Mouse (Mus musculus) midbrain, postnatal 0 days (tissue): Measurements from ENCODE around the gene Rnd2. TPM values are rescaled to one million over a fixed set of nuclear protein-coding genes. Genes with fewer than 3 reads are reported as not detected.

ENCODE experiments used
- ATAC-seq: fragments of 200-750 bp; cut with Nextera tagmentation; 2 replicates; pipeline ENCODE4 v1.8.0; 2017; ENCODE audit warnings: moderate number of reproducible peaks, mild to moderate bottlenecking, moderate TSS enrichment, moderate library complexity; ENCODE audit not compliant: low FRiP score
- DNase-seq: peaks from one replicate; pipeline ENCODE4 v3.0.0-alpha.2; 2015; ENCODE audit warnings: low spot score
- H3K27ac ChIP-seq: fragments of 300-500 bp; sonication (generic); 2 replicates; pipeline ENCODE4 v1.5.1; 2014; ENCODE audit warnings: low read depth, mild to moderate bottlenecking, low read length, mixed read lengths
- H3K27me3 ChIP-seq: fragments of 300-500 bp; sonication (generic); 2 replicates; pipeline ENCODE4 v1.6.1; 2014; ENCODE audit warnings: low read length, control low read depth, mixed read lengths; ENCODE audit not compliant: insufficient read depth
- H3K36me3 ChIP-seq: fragments of 300-500 bp; sonication (generic); 2 replicates; pipeline ENCODE4 v1.6.1; 2014; ENCODE audit warnings: low read length, control low read depth, mixed read lengths; ENCODE audit not compliant: insufficient read depth
- H3K4me1 ChIP-seq: fragments of 300-500 bp; sonication (generic); 2 replicates; pipeline ENCODE4 v1.6.1; 2014; ENCODE audit warnings: mild to moderate bottlenecking, control low read depth, antibody characterized with exemption, low read length, mixed read lengths; ENCODE audit not compliant: insufficient read depth
- H3K4me2 ChIP-seq: fragments of 300-500 bp; sonication (generic); 2 replicates; pipeline ENCODE4 v1.6.1; 2014; ENCODE audit warnings: low read depth, mild to moderate bottlenecking, low read length, mixed read lengths; ENCODE audit not compliant: poor library complexity, severe bottlenecking
- H3K4me3 ChIP-seq: fragments of 300-500 bp; sonication (generic); 2 replicates; pipeline ENCODE4 v1.5.1; 2014; ENCODE audit warnings: low read depth, mild to moderate bottlenecking, low read length, moderate library complexity
- H3K9ac ChIP-seq: fragments of 300-500 bp; sonication (generic); replicated peaks from 2 replicates; pipeline ENCODE4 v1.6.1; 2014; ENCODE audit warnings: mild to moderate bottlenecking, low read length, moderate library complexity, mixed read lengths; ENCODE audit not compliant: poor library complexity, severe bottlenecking
- H3K9me3 ChIP-seq: fragments of 300-500 bp; sonication (generic); 2 replicates; pipeline ENCODE4 v1.6.1; 2016; ENCODE audit warnings: low read length, control low read depth
- CTCF ChIP-seq: IDR thresholded peaks from 2 replicates; pipeline ENCODE4 v1.5.1; 2016; ENCODE audit warnings: antibody characterized with exemption, mild to moderate bottlenecking
- WGBS: fragments of 180-500 bp; shearing (Covaris S2); extraction: QIAGEN DNeasy Blood & Tissue Kit; methylation state at CpG from one replicate; pipeline ENCODE4 v1.1.7; 2014; 5-methylcytosine and 5-hydroxymethylcytosine counted together
- polyA plus RNA-seq: library from polyadenylated mRNA; unstranded; fragments of >200 nt; fragmentation: Nextera tagmentation; extraction: Ambion mirVana; gene quantifications from 2 replicates; pipeline ENCODE4 v1.2.1, GENCODE M21; 2015
- total RNA-seq: library from RNA; depleted of rRNA; stranded (reverse); fragments of >200 nt; gene quantifications from 2 replicates; pipeline ENCODE4 v1.2.3, GENCODE M21; 2014

Rnd2 gene
- total and polyA plus RNA-seq, 2 experiments from 2014 or later, result 90.5 to 104 TPM

DNA sequence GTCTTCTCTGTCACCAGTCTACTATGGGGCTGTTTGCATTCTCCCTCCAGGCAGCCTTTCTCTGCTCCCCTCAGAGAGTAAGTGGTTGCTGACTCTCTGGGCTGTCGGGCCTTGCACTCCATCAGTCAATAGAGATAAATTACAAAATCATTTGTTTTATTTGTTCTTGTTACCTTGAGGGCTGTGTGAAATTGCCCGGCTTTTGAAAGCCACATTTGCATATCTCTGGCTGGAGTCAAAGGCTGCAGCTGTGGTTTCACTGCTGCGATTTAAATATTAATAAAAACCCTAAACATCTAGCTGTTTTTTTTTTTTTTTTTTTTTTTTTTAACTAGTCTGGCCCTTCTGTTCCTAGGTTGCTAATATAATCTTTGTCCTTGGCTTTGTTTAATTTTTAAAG, 19.0 kb downstream of the Rnd2 start:
- Histone ChIP-seq H3K4me1 (no peaks in the 10 kb centered on the region), H3K4me3 (no peak overlapping the region), H3K27me3 (no peaks in the 10 kb centered on the region), H3K9ac (no peak overlapping the region), H3K36me3 (no peaks in the 10 kb centered on the region), H3K9me3 (no peaks in the 10 kb centered on the region), H3K4me2 (no peak overlapping the region), H3K27ac (no peak overlapping the region)
- DNase-seq (no peak), ATAC-seq (no peak)
- no peak for TF ChIP-seq CTCF
- WGBS, result 20% methylated on average over 3 of the region's 3 CpGs

- Histone ChIP-seq H3K27me3 (no peaks in the 10 kb centered on the region), H3K4me3 (no peak overlapping the region), H3K4me2 (no peak overlapping the region), H3K9ac (no peak overlapping the region), H3K9me3 (no peaks in the 10 kb centered on the region), H3K27ac (no peak overlapping the region), H3K36me3 (no peaks in the 10 kb centered on the region), H3K4me1 (no peaks in the 10 kb centered on the region)
- no peak for DNase-seq
- no peak for ATAC-seq
- no peak for TF ChIP-seq CTCF
- 64% methylated on average over 6 of the region's 6 CpGs for WGBS
These were observed 19.4 kb downstream of the Rnd2 start for GRCm38 (mm10) chr11:101484245-101484644.

- no peak overlapping the region for H3K9ac ChIP-seq
- WGBS, result 87% methylated on average over 7 of the region's 7 CpGs
- no peak for TF ChIP-seq CTCF
- DNase-seq (no peak), ATAC-seq (no peak)
- no peak overlapping the region for H3K27ac ChIP-seq
- H3K4me3 ChIP-seq, result no peak overlapping the region
- H3K4me2 ChIP-seq, result no peak overlapping the region
- H3K36me3 ChIP-seq, result no peaks in the 10 kb centered on the region
- H3K4me1 ChIP-seq, result no peaks in the 10 kb centered on the region
- no peaks in the 10 kb centered on the region for H3K27me3 ChIP-seq
- H3K9me3 ChIP-seq, result no peaks in the 10 kb centered on the region
These were observed 20.0 kb downstream of the Rnd2 start for GRCm38 (mm10) chr11:101484814-101485213.

DNA sequence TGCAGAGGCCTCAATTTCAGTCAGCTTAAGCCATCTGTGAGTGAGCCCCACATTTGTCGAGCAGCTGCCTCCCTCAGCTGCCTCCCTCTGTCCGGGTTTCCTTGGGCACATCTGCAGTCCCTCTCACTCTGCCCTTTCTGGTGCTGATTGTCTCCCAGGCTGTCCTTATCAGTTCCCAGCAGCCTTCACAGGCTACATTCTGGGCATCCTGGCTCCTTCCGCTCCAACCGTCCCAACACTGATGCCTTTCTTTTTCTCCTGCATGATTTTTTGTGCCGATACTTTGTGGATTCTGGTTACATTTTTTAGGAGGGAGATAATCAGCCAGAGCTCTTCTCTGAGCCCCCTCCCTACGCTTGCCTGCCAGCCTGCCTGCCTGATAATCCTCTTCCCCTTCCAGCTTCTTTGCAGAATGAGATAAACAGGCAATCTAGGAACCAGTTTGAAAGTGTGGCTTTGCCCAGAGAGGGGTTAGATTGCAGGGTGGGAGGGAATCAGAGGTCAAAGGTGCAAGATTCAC, 20.8 kb downstream of the Rnd2 start:
- no peaks in the 10 kb centered on the region for H3K36me3 ChIP-seq
- no peak for DNase-seq
- no peak overlapping the region for H3K27ac ChIP-seq
- no peak for ATAC-seq
- no peaks in the 10 kb centered on the region for H3K9me3 ChIP-seq
- no peaks in the 10 kb centered on the region for H3K27me3 ChIP-seq
- H3K4me1 ChIP-seq, result no peaks in the 10 kb centered on the region
- 34% methylated on average over 6 of the region's 6 CpGs for WGBS
- no peak overlapping the region for H3K4me2 ChIP-seq
- H3K4me3 ChIP-seq, result no peak overlapping the region
- TF ChIP-seq CTCF, result no peak
- no peak overlapping the region; the same call in 1 of the 2 replicates for H3K9ac ChIP-seq

DNA sequence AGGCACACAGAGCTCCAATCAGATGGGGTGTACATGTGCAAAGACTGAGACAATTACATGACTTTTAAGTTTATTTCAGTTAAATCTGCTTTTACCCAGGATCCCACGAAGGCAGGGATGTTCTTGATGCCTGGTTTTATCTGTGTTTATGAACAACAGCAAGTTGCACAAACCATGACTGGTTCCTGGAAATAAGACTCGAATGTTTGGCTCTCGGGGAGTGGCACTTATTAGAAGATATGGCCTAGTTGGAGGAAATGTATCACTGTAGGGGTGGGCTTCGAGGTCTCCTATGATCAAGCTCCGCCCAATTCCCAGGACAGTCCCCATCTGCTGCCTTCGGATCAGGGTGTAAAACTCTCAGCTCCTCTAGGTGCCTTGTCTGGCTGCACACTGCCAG, 21.3 kb downstream of the Rnd2 start:
- Histone ChIP-seq H3K4me2 (no peak overlapping the region), H3K4me1 (no peaks in the 10 kb centered on the region), H3K9me3 (no peaks in the 10 kb centered on the region), H3K4me3 (no peak overlapping the region), H3K9ac (no peak overlapping the region), H3K36me3 (no peaks in the 10 kb centered on the region), H3K27me3 (no peaks in the 10 kb centered on the region), H3K27ac (no peak overlapping the region)
- DNase-seq (no peak), ATAC-seq (no peak)
- WGBS, result 67% methylated on average over 6 of the region's 6 CpGs
- no peak for TF ChIP-seq CTCF

DNA sequence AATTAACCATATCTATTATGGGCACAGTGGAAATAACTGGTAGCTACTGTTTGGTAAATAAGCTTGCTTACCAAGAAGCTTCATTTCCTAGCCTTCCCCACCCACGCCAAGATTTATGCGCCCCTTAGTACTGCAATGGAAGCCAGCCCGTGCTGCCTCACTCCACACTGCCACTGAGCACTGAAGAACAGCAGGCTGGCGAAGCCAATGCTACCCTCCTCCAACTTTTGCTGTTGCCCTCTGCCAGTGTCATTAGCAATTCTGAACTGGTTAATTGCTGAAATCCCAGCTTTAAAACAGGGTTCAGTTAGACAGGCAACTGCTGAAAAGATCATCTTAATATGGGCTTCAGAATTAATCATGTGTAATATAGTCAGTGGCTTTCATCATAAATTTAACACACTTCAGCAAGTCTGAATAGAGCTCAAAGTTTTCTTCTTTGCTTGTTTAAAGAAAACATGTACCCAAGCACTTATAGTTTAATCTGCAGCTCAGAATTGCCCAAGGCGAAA, 41.5 kb downstream of the Rnd2 start:
- H3K27ac ChIP-seq, result no peak overlapping the region
- DNase-seq (no peak), ATAC-seq (no peak)
- no peak overlapping the region for H3K4me3 ChIP-seq
- H3K4me1 ChIP-seq, result no peaks in the 10 kb centered on the region
- no peak overlapping the region for H3K9ac ChIP-seq
- 82% methylated on average over 5 of the region's 5 CpGs for WGBS
- H3K36me3 ChIP-seq, result no peaks in the 10 kb centered on the region
- H3K4me2 ChIP-seq, result no peak overlapping the region
- no peaks in the 10 kb centered on the region for H3K27me3 ChIP-seq
- no peaks in the 10 kb centered on the region for H3K9me3 ChIP-seq
- TF ChIP-seq CTCF, result no peak
